Mouse (Mus musculus) thymus, postnatal 14 days (tissue): ENCODE measurements around the gene Igfbp7.

Experiments
- DNase-seq: peaks from one replicate; pipeline ENCODE4 v3.0.0; 2021

Gene Igfbp7

DNA sequence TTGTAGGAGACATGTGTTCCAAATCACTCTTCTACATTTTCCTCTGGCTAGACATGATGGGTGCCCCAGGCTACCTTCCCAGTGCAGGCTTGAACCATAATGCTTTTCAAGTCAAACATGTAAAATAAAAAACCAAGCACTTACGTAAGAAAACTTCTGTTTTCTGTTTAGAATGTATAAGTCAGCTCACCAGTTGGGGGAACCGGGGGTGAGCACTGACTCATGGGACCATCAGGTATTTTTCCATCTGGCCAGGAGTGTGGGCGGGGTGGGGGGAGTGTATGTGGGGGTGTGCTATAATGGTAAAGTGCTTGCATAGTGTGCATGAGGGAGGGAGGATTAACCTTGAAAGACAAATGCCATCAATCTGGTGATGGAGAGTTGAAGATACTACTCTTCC, 29.8 kb downstream of the Igfbp7 start:
- DNase-seq: no peak

GRCm38 (mm10) chr5:77375546-77375945, 32.3 kb downstream of the Igfbp7 start:
- no peak for DNase-seq

GRCm38 (mm10) chr5:77374945-77375344, 32.9 kb downstream of the Igfbp7 start:
- DNase-seq: no peak

GRCm38 (mm10) chr5:77372778-77373177, 35.1 kb downstream of the Igfbp7 start:
- peak; percentile 53 for DNase-seq

GRCm38 (mm10) chr5:77372242-77372641, 35.6 kb downstream of the Igfbp7 start:
- DNase-seq: no peak

DNA sequence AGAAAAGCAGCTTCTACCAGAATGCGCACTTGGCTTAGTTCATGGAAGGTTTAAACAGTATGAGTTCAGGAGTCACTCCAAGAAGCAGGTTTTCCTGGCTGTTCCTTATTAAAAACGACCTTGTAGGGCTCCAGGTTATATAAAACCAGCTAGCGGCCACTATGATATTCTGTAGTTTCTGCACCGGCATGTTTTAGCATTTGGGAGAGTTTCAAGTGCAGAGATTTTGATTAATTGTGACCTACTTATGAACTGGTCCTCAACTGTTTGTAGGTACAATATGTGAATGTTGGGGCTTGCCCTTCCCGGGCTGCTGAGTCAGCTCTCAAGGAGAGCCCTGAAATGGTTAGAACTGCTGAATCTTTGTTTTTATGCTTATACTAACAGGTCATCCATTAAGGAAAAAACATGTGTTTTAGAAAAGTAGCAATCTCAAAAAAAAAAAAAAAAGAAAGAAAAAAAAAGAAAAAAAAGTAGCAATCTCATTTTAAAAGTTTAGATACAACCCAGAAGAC, 37.4 kb downstream of the Igfbp7 start:
- no peak for DNase-seq

DNA sequence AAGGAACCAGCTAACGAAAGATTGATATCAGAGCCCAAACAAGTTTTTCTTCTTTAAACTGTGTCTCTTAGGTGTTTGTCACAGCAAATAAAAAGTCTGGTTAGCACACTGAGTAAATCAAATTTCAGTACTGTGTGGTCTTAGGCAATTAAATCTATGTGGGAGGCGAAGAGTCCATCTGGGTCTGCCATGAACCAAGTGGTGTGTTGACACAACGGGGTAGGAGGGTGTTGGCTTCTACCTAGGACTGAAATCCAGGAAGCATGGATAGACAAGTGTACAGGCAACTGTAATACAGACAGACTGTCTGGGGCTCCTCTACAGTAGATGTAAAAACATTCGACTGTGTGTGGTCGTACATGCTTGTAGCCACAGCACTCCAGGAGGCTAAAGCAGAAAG, 38.4 kb downstream of the Igfbp7 start:
- no peak for DNase-seq

DNA sequence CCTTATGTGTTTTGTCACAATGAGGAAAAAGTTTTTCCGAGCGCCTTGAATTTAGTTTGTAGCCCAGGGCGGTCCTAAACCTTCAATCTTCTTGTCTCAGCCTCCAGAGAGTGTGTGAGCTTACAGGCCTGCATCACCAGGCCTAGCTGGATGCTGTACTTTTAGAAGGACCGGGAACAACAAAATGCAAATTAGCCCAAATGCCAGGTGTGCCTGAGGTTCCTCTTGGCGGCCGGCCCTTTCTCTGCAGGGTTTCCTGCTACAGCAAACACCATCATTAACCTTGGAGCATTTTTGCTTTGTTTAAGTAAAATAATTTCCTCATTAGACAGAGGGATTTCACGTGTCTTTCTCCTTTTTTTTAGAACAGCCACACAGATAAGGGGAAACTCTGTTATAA, 39.6 kb downstream of the Igfbp7 start:
- no peak for DNase-seq

- no peak for DNase-seq
These were observed 40.2 kb downstream of the Igfbp7 start for GRCm38 (mm10) chr5:77367682-77368081.

- no peak for DNase-seq
These were observed 40.7 kb downstream of the Igfbp7 start for GRCm38 (mm10) chr5:77367145-77367544.

DNA sequence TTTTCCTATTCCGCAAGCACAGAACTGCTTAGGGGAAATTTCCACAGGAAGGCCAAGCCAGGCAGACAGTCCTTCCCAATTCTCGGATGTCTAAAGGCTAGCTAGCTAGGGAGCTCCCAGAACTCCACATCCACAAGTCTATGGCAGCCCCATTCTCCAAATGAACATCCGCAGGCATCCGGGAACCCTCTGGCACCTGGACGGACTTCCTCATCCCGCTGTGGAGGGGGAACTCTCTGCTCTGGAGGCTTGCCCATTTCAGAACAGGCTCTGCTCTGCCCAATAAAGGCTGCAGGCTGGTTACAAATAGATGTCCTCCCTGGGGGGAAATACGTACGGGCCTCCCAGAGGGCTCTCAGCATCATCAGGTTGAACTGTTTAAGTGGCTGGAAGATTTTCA, 41.5 kb downstream of the Igfbp7 start:
- DNase-seq: no peak

- no peak for DNase-seq
These were observed 43.3 kb downstream of the Igfbp7 start for GRCm38 (mm10) chr5:77364443-77365038.

GRCm38 (mm10) chr5:77363650-77364049, 44.2 kb downstream of the Igfbp7 start:
- DNase-seq: no peak

- no peak for DNase-seq
These were observed 45.7 kb downstream of the Igfbp7 start for GRCm38 (mm10) chr5:77362120-77362519.

DNA sequence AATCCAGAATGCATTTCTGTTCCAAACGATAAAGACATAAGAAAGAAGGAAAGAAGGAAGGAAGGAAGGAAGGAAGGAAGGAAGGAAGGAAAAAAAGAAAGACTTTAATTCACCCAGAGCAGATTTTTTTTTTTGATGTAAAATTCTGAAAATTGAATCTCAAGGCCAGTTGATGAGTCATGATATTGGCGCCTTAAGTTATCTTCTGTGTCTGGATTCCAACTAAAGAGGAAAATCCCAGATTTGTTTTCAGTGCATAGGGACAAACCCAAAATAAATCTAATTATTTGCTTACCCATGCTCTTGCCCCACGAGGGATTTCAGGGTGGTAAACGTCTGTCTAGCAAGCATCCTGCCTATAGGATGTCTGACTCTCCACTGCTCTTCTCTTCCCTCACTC, 46.8 kb downstream of the Igfbp7 start:
- no peak for DNase-seq

GRCm38 (mm10) chr5:77359971-77360370, 47.9 kb downstream of the Igfbp7 start:
- no peak for DNase-seq

DNA sequence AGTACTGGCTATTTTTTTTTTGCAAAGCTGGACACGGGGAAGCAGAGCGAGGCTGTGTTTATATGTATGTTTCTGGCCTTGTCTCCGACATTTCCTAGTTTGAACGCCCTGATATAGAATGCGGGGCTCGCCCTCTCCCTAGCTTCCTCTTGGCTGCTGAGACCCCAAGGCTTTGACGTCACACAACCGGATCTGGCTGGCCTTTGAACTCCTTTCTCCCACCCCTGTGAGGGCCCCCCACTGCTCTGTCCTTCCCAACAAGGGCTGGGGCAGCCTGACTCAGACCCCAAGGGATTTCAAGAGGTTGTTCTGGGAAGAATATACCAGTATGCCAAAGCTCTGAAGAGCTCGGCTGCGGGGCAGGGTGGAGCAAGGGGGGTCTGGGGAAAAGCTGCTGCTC, 49.5 kb downstream of the Igfbp7 start:
- peak; percentile 56 for DNase-seq

- DNase-seq: peak; percentile 83
These were observed 50.3 kb downstream of the Igfbp7 start for GRCm38 (mm10) chr5:77357405-77358149.

DNA sequence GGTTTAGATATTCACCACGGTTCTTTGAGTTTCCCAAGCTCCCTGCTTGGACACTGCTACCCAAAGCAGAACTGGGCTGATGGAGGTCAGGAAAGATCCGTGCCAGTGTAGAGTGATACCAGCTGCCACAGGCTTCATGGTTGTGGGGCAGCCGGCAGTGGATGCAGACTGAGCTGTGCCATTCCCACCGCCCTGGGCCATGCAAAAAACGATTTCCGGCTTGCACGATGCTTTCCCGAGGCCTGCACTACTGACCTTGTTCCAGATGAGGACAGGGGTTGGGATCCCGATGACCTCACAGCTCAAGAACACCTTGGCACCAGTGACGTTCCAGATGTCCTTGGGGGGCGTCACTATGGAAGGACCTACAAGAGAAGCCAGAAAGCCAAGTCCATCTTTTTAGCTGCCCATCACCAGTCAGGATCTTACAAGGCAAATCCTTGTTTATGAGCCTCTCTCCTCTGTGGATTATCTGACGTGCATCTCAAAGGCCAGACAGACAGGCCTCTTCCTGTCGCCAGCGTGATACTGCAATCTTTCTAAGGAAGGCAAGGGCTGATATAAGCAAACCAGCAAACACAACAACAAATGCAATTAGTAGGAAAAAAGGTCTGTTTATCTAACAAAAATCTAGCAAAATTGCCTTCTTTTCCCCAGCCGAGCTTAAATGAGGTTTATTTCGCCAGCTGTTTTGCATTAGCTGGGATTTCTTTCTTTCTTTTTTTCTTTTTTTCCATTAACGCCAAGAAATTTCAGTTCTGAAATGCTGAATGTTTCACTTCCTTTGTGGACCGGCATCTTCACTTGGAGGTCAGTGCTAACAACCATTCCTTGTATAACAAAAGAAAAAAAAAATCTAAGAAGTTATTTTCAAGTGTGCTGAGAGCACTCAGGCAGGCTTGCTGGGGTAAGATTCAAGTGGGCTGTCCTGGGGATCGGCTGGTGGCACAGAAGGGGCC, 52.3 kb downstream of the Igfbp7 start:
- DNase-seq: no peak

DNA sequence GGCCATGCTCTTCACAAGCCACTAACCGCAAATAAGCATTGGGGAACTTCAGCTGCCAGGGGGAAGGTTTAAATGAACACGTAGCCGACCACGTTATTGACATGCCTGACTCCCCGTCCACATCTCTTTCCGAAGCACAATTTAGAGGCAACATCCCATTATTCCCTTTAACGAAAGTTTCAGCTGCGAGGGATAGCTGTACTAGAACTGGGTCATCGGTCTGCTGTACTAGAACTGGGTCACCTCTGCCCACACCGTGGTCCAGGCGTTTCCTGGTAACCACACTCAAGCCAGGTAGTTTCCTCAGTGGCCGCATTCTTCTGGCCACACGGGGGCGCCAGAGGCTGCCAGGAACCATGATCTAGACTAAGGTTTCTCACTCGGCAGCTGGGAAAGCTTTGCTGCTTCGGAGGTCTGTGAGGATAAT, 53.5 kb downstream of the Igfbp7 start:
- DNase-seq: peak; percentile 80

DNA sequence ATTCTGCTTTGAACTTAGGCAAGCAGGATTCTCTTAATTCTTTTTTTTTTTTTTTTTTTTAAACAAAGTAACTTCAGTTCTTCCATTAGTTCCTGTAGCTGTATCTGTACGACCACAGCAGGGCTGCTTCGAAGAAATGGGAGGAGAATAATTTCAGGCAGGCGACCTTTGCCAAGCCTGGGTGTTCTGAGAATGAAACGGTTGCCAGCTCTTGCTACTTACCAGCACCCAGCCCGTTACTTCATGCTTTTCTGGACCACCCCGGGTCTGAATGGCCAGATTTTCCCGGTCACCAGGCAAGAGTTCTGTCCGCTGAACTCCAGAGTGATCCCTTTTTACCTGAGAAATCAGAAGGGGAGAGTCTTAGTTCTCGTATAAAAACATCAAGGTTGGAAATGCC, 56.1 kb downstream of the Igfbp7 start:
- no peak for DNase-seq

- no peak for DNase-seq
These were observed 57.7 kb downstream of the Igfbp7 start for GRCm38 (mm10) chr5:77349971-77350658.

GRCm38 (mm10) chr5:77348901-77349300, 58.9 kb downstream of the Igfbp7 start:
- no peak for DNase-seq
